Mouse (Mus musculus) splenic B cell, adult 2 months (primary cell): ENCODE results near the gene Kdelr2.
"Not testable (repeated sequence)": the region's sequence is repeated elsewhere in the genome, so short reads cannot be mapped to it uniquely, and the experiment has no call there.

Experiments
- DNase-seq: peaks from one replicate; pipeline ENCODE4 v3.0.0-alpha.2; 2011; ENCODE audit warnings: low read depth, low spot score
- H3K27me3 ChIP-seq: 2 replicates; pipeline ENCODE4 v1.6.1; 2012; ENCODE audit warnings: mild to moderate bottlenecking, low read length, moderate library complexity, mixed read lengths; ENCODE audit not compliant: control insufficient read depth, poor library complexity, insufficient read depth, severe bottlenecking
- H3K36me3 ChIP-seq: 2 replicates; pipeline ENCODE4 v1.6.1; 2012; ENCODE audit warnings: mild to moderate bottlenecking, low read length, moderate library complexity, mixed read lengths; ENCODE audit not compliant: control insufficient read depth, poor library complexity, insufficient read depth, severe bottlenecking

Kdelr2 gene

GRCm38 (mm10) chr5:143375242-143375641 lies 28.4 kb upstream of the Kdelr2 start:
- no peaks in the 10 kb centered on the region; the same call in 1 of the 2 replicates for H3K27me3 ChIP-seq
- H3K36me3 ChIP-seq: no peaks in the 10 kb centered on the region
- DNase-seq: peak; percentile 52

GRCm38 (mm10) chr5:143376156-143376555 lies 27.5 kb upstream of the Kdelr2 start:
- H3K27me3 ChIP-seq: no peaks in the 10 kb centered on the region; the same call in 1 of the 2 replicates
- no peaks in the 10 kb centered on the region for H3K36me3 ChIP-seq
- DNase-seq: peak; percentile 16

- Histone ChIP-seq H3K27me3 (no peaks in the 10 kb centered on the region), H3K36me3 (no peaks in the 10 kb centered on the region)
- peak; percentile 35 for DNase-seq
Observed at GRCm38 (mm10) chr5:143386797-143387621, 16.6 kb upstream of the Kdelr2 start.

GRCm38 (mm10) chr5:143394184-143394583 lies 9.5 kb upstream of the Kdelr2 start:
- peak; percentile 26 for DNase-seq
- H3K27me3 ChIP-seq: no peaks in the 10 kb centered on the region
- no peaks in the 10 kb centered on the region for H3K36me3 ChIP-seq

- H3K36me3 ChIP-seq, DNase-seq, H3K27me3 ChIP-seq: not testable (repeated sequence)
Observed at GRCm38 (mm10) chr5:143394966-143395365, 8.7 kb upstream of the Kdelr2 start.

GRCm38 (mm10) chr5:143395649-143396048 lies 8.0 kb upstream of the Kdelr2 start:
- Histone ChIP-seq H3K27me3 (no peaks in the 10 kb centered on the region), H3K36me3 (no peaks in the 10 kb centered on the region)
- peak; percentile 77 for DNase-seq

- H3K27me3 ChIP-seq: no peaks in the 10 kb centered on the region
- H3K36me3 ChIP-seq: no peaks in the 10 kb centered on the region
- no peak for DNase-seq
Observed at GRCm38 (mm10) chr5:143400501-143400900, 3.1 kb upstream of the Kdelr2 start.

GRCm38 (mm10) chr5:143401556-143401955 lies 2.1 kb upstream of the Kdelr2 start:
- DNase-seq: no peak
- Histone ChIP-seq H3K36me3 (no peaks in the 10 kb centered on the region), H3K27me3 (no peaks in the 10 kb centered on the region)

GRCm38 (mm10) chr5:143404148-143404930 lies 701 bp downstream of the Kdelr2 start:
- Histone ChIP-seq H3K27me3 (no peaks in the 10 kb centered on the region), H3K36me3 (no peaks in the 10 kb centered on the region)
- no peak for DNase-seq

- no peak for DNase-seq
- H3K27me3 ChIP-seq: no peaks in the 10 kb centered on the region
- no peaks in the 10 kb centered on the region for H3K36me3 ChIP-seq
Observed at GRCm38 (mm10) chr5:143405200-143405599, 1.6 kb downstream of the Kdelr2 start.

- Histone ChIP-seq H3K36me3 (no peaks in the 10 kb centered on the region), H3K27me3 (no peaks in the 10 kb centered on the region)
- no peak for DNase-seq
Observed at GRCm38 (mm10) chr5:143406548-143406947, 2.9 kb downstream of the Kdelr2 start.

- no peak for DNase-seq
- Histone ChIP-seq H3K27me3 (no peaks in the 10 kb centered on the region), H3K36me3 (peaks cover 2% of the 10 kb centered on the region; the same call in 1 of the 2 replicates)
Observed at GRCm38 (mm10) chr5:143409239-143409638, 5.6 kb downstream of the Kdelr2 start.

- Histone ChIP-seq H3K27me3 (no peaks in the 10 kb centered on the region), H3K36me3 (peaks cover 2% of the 10 kb centered on the region; the same call in 1 of the 2 replicates)
- DNase-seq: no peak
Observed at GRCm38 (mm10) chr5:143410841-143411395, 7.3 kb downstream of the Kdelr2 start.

GRCm38 (mm10) chr5:143421484-143421883 lies 17.8 kb downstream of the Kdelr2 start:
- no peaks in the 10 kb centered on the region for H3K27me3 ChIP-seq
- no peak for DNase-seq
- H3K36me3 ChIP-seq: peaks cover 20% of the 10 kb centered on the region

- H3K27me3 ChIP-seq: no peaks in the 10 kb centered on the region
- no peak for DNase-seq
- H3K36me3 ChIP-seq: peaks cover 18% of the 10 kb centered on the region
Observed at GRCm38 (mm10) chr5:143422990-143423389, 19.4 kb downstream of the Kdelr2 start.
